Mouse (Mus musculus) bone marrow macrophage, adult 2 months (primary cell): ENCODE results near the gene Mtmr1.

Experiments used
- CTCF ChIP-seq: IDR thresholded peaks from 2 replicates; pipeline ENCODE4 v1.5.1; 2012; ENCODE audit warnings: low read depth, mild to moderate bottlenecking, low read length, moderate library complexity
- POLR2A ChIP-seq: IDR thresholded peaks from 2 replicates; pipeline ENCODE4 v1.6.1; 2012; ENCODE audit warnings: mild to moderate bottlenecking, low read depth, low read length, borderline replicate concordance

DNA sequence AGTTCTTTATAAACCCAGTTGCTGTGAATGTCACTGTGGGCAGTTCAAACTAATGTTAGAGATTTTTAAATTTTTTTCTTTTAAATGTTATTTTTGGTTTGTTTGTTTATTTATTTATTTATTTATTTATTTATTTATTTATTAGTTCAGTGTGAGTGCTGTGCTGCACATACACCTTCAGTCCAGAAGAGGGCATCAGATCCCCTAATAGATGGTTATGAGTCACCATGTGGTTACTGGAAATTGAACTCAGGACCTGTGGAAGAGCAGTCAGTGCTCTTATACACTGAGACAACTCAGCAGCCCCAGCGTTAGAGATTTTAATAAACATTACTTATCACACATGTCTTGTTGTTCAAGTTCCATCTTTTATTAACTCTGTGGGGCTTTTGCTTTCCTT is 12.5 kb upstream of the Mtmr1 start:
- TF ChIP-seq POLR2A (no peak), CTCF (no peak)
